Mouse (Mus musculus) embryonic facial prominence, embryonic 11.5 days (tissue): ENCODE measurements around the gene Gnat2. TPM values are rescaled to one million over a fixed set of nuclear protein-coding genes. Genes with fewer than 3 reads are reported as not detected.

ENCODE experiments used
- polyA plus RNA-seq: library from polyadenylated mRNA; unstranded; fragments of >200 nt; fragmentation: Nextera tagmentation; extraction: Ambion mirVana; gene quantifications from 2 replicates; pipeline ENCODE4 v1.2.1, GENCODE M21; 2014

The Gnat2 gene
- polyA plus RNA-seq, 1 experiment from 2014 or later: 0.93 TPM

Other genes starting within 250 kb of the Gnat2 start
- not detected in 2 replicates for gene Eps8l3, start 215.6 kb upstream of the Gnat2 start, polyA plus RNA-seq
- 272 and 278 TPM in 2 replicates for gene Gstm5, start 197.0 kb upstream of the Gnat2 start, polyA plus RNA-seq
- gene Gstm7, start 161.0 kb upstream of the Gnat2 start, polyA plus RNA-seq: 42.0 and 47.1 TPM in 2 replicates
- 11.7 and 12.6 TPM in 2 replicates for gene Gstm6, start 149.0 kb upstream of the Gnat2 start, polyA plus RNA-seq
- gene Gstm3, start 123.5 kb upstream of the Gnat2 start, polyA plus RNA-seq: not detected in 2 replicates
- 29.7 TPM in 2 replicates for gene Gstm2, start 106.3 kb upstream of the Gnat2 start, polyA plus RNA-seq
- gene Gstm1, start 74.8 kb upstream of the Gnat2 start, polyA plus RNA-seq: 33.9 and 36.6 TPM in 2 replicates
- 14.6 and 15.9 TPM in 2 replicates for gene Gstm4, start 47.9 kb upstream of the Gnat2 start, polyA plus RNA-seq
- gene Ampd2, start 6.1 kb upstream of the Gnat2 start, polyA plus RNA-seq: 30.3 and 31.3 TPM in 2 replicates
- 229 and 242 TPM in 2 replicates for gene Gnai3, start 53.4 kb downstream of the Gnat2 start, polyA plus RNA-seq
- 0.11 and 0.31 TPM in 2 replicates for gene Gpr61, start 62.1 kb downstream of the Gnat2 start, polyA plus RNA-seq
- 2.8 and 3.1 TPM in 2 replicates for gene Amigo1, start 93.5 kb downstream of the Gnat2 start, polyA plus RNA-seq
- 1.4 and 1.6 TPM in 2 replicates for gene Cyb561d1, start 108.4 kb downstream of the Gnat2 start, polyA plus RNA-seq
- gene Atxn7l2, start 118.1 kb downstream of the Gnat2 start, polyA plus RNA-seq: 17.6 and 19.0 TPM in 2 replicates
- 0.95 and 1.1 TPM in 2 replicates for gene Sypl2, start 133.9 kb downstream of the Gnat2 start, polyA plus RNA-seq
- gene Psma5, start 164.1 kb downstream of the Gnat2 start, polyA plus RNA-seq: 333 and 344 TPM in 2 replicates
- gene Sort1, start 191.3 kb downstream of the Gnat2 start, polyA plus RNA-seq: 13.8 and 16.0 TPM in 2 replicates